Mouse (Mus musculus): ENCODE results near the gene Med29.

Med29 gene

GRCm38 (mm10) chr7:28351676-28352191, 40.8 kb downstream of the Med29 start:
- peak; percentile 80 for DNase-seq

- peak; percentile 100 for DNase-seq
Observed at GRCm38 (mm10) chr7:28350155-28350883, 42.2 kb downstream of the Med29 start, which contains the start of gene Rps16. TSS of gene Rps16 (plus strand) at chr7:28350652.

GRCm38 (mm10) chr7:28348601-28349000, 43.9 kb downstream of the Med29 start:
- peak; percentile 76 for DNase-seq

- peak; percentile 87 for DNase-seq
Observed at GRCm38 (mm10) chr7:28347746-28348145, 44.8 kb downstream of the Med29 start.

GRCm38 (mm10) chr7:28344637-28345036, 47.9 kb downstream of the Med29 start:
- DNase-seq = no peak

GRCm38 (mm10) chr7:28341381-28341780, 51.1 kb downstream of the Med29 start:
- peak; percentile 88 for DNase-seq

- peak; percentile 97 for DNase-seq
Observed at GRCm38 (mm10) chr7:28339213-28339917, 53.1 kb downstream of the Med29 start.

GRCm38 (mm10) chr7:28338108-28338998, 54.2 kb downstream of the Med29 start, which contains the start of gene Supt5:
TSS of gene Supt5 (minus strand) at chr7:28338746.
- DNase-seq = peak; percentile 100
